Mouse (Mus musculus): Measurements from ENCODE around the gene Gm2056. TPM values are rescaled to one million over a fixed set of nuclear protein-coding genes. Genes with fewer than 3 reads are reported as not detected.

The Gm2056 gene
- not detected for polyA plus RNA-seq (2012; fragmentation: generic; extraction: Trizol)

DNA sequence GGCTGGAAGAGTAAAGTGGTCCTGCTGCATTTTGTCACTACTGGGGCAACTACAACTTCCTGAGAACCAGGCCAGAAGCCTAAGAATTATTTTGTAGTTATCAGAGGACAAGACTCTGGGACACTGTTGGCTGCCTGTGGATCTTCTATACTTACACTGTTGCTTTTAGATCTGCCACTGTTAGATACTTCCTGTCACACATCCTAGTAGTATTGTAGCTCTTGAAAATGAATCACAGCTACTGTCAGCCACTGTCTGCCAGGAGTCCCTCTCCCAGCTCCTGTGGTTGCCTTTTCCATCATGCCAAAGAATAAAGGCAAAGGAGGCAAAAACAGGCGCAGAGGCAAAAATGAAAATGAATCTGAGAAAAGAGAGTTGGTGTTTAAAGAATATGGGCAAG lies at the start of gene Gm2056:
Gene Gm2056 (plus strand): TSS at position 301 of the 400 bp plus-strand sequence.

GRCm38 (mm10) chr12:88011548-88011947 lies 15.3 kb upstream of the Gm2056 start, which contains the start of gene Gm2075:
Gene Gm2075, plus strand, starts transcription at chr12:88011848.

DNA sequence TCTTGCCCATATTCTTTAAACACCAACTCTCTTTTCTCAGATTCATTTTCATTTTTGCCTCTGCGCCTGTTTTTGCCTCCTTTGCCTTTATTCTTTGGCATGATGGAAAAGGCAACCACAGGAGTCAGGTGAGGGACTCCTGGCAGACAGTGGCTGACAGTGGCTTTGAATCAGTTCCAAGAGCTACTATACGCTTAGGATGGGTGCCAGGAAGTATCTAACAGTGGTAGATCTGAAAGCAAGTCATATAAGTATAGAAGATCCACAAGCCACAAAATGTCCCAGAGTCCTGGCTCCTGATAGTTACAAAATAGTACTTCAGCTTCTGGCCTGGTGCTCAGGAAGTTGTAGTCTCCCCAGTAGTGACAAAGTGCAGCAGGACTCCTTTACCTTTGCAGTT lies 8.1 kb upstream of the Gm2056 start, which contains the start of gene Gm6803:
Gene Gm6803 (minus strand): TSS at position 101 of the 400 bp plus-strand sequence.

Other genes with a start within 250 kb of the Gm2056 start
- gene Gm21936, start 231.5 kb upstream of the Gm2056 start, polyA plus RNA-seq (2012; fragmentation: generic; extraction: Trizol): not detected
- gene BB287469, start 210.4 kb upstream of the Gm2056 start, polyA plus RNA-seq (2012; fragmentation: generic; extraction: Trizol): not detected
- gene Gm2001, start 184.7 kb upstream of the Gm2056 start, polyA plus RNA-seq (2012; fragmentation: generic; extraction: Trizol): not detected
- gene Gm2016, start 152.9 kb upstream of the Gm2056 start, polyA plus RNA-seq (2012; fragmentation: generic; extraction: Trizol): not detected
- not detected for gene Gm2022, start 131.6 kb upstream of the Gm2056 start, polyA plus RNA-seq (2012; fragmentation: generic; extraction: Trizol)
- not detected for gene Gm2035, start 107.1 kb upstream of the Gm2056 start, polyA plus RNA-seq (2012; fragmentation: generic; extraction: Trizol)
- under 1 TPM in 1 of 2 experiments, not detected in 1; 0.04 TPM for gene Gm2042, start 72.9 kb upstream of the Gm2056 start, polyA plus RNA-seq (2012; fragmentation: generic; extraction: Trizol)
- gene Gm2075, start 15.2 kb upstream of the Gm2056 start, polyA plus RNA-seq (2012; fragmentation: generic; extraction: Trizol): not detected
- not detected for gene Gm6803, start 8.2 kb upstream of the Gm2056 start, polyA plus RNA-seq (2012; fragmentation: generic; extraction: Trizol)
- gene Gm16368, start 56.7 kb downstream of the Gm2056 start, polyA plus RNA-seq (2012; fragmentation: generic; extraction: Trizol): not detected
- not detected for gene Gm10436, start 155.1 kb downstream of the Gm2056 start, polyA plus RNA-seq (2012; fragmentation: generic; extraction: Trizol)
- not detected for gene Gm8332, start 223.1 kb downstream of the Gm2056 start, polyA plus RNA-seq (2012; fragmentation: generic; extraction: Trizol)
- under 1 TPM; 0.01 to 0.14 TPM for gene Gm5662, start 247.5 kb downstream of the Gm2056 start, polyA plus RNA-seq (2012; fragmentation: generic; extraction: Trizol)

Measured in C3H10T1/2 (cell line).